Mouse (Mus musculus): ENCODE measurements around the gene Sertad1. TPM values are rescaled to one million over a fixed set of nuclear protein-coding genes. Genes with fewer than 3 reads are reported as not detected.
"Not testable (repeated sequence)": the region's sequence is repeated elsewhere in the genome, so short reads cannot be mapped to it uniquely, and the experiment has no call there.

Gene Sertad1
- total RNA-seq, 1 experiment from 2014 or later, result 14.4 TPM

DNA sequence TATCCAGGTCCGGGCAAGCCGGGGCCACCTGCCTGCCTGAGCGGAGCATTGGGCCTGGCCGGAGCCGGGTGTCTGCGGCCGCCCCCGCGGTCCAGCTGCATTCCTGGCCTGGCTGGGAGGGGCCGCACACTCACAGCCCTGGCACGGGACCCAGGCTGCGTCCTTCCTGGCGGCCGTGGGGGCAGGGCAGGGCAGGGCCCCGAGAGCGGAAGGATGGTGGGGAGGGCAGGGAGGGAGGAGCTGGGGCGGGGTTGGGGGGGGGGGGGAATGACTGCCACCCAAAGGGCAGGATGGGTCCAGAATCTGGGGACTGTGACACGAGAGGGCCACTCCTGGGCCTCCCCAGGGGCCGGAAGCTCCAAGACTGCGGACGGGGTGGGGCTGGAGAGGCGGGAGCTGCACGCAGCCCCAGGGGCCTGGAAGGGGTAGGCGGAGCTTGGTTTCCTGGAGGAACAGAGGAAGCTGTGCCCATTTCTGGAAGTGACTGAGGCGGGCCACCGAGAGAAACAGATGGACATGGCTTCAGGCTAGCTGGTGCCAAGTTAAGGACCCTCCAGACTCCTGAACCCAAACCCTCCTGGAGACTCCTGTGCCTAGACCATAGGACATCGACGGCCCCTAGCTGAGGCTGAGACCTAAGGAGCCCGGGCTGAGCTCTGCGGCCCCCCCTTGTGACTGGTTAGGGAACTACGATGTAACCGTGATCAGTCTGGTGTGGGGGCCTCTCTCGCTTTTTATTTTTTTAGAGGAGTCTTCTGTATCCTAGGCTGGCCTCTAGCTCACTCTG, 4.0 kb downstream of the Sertad1 start:
- peak; percentile 70 for ATAC-seq (replicated peaks; ENCODE audit: insufficient number of reproducible peaks, low FRiP score, low TSS enrichment, poor library complexity, severe bottlenecking)

DNA sequence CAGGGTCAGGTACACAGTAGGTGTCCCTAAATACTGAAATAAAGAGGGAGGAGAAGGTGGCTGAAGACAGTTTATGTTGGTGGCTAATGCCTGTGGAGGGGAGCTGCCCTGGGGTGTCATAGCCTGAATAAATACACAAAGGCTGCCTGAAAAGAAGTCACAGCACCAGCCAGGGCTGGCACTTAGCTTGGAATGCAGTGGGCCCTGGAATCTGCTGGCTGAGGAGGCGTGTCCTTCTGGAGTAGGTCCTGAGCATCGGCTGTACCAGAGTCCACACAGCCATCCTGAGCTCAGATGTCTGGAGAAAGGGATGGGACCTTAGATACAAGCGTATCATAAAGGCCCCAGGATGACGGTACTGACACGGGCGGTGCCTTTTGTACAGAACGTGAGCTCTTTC, 5.1 kb downstream of the Sertad1 start:
- ATAC-seq (replicated peaks; ENCODE audit: insufficient number of reproducible peaks, low FRiP score, low TSS enrichment, poor library complexity, severe bottlenecking), result no peak

DNA sequence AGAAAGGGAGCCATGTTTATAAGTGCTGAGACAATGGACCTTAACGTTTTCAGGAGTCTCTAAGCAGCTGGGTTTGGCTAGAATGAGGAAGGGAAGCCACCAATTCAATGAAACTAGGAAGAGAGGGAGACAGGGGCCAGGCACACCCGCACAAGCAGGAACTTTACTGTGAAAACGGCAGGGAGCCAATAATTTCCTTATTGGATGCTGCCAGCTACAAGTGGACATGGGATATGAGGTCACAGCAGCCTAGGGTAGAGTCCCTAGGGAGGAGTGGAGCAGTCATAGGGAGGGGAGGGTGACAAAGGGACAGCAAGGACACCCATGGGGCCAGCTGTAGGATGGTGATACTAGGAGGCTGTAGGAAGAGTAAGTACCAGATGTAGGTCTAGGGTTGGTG, 6.3 kb downstream of the Sertad1 start:
- ATAC-seq (replicated peaks; ENCODE audit: insufficient number of reproducible peaks, low FRiP score, low TSS enrichment, poor library complexity, severe bottlenecking), result no peak

DNA sequence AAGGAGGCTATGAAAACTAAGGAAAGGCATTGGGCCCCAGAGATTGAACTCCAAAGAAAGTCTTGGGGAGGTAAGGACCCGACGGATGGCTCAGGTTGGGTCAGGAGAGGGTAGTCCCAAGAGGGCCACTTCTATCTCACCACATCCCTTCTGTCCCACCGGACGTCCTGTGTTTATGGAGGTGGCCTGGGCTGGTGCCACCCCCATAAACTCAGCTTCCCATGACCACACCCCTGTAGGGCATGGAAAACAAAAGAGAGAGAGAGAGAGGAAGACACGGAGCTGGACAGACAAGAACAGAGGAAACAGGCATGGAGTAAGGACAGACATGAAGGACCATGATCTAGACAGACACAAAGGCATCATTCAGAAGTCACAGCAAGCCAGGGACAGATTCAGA, 6.7 kb downstream of the Sertad1 start:
- no peak for ATAC-seq (replicated peaks; ENCODE audit: insufficient number of reproducible peaks, low FRiP score, low TSS enrichment, poor library complexity, severe bottlenecking)

DNA sequence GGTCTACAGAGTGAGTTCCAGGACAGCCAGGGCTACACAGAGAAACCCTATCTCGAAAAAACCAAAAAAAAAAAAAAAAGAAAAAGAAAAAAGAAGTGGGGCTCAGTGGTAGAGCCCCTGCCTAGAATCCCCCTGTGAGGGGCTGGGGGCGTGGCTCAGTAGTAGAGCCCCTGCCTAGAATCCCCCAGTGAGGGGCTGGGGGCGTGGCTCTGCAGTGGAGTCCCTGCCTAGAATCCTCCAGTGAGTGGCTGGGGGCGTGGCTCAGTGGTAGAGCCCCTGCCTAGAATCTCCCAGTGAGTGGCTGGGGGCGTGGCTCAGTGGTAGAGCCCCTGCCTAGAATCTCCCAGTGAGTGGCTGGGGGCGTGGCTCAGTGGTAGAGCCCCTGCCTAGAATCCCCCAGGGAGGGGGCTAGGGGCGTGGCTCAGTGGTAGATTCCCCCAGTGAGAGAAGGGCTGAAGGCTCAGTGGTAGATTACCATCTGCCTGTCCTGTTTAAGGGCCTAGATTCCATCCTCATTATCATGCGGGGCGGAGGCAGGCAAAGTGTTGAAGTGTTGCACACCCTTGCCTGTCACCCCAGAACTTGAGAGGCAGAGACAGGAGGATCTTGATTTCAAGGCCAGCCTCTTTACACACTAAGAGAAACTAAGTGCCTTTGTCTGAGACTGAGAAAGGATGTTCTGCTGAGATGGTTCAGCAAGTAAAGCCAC, 8.1 kb downstream of the Sertad1 start:
- not testable (repeated sequence) for ATAC-seq (replicated peaks; ENCODE audit: insufficient number of reproducible peaks, low FRiP score, low TSS enrichment, poor library complexity, severe bottlenecking)

DNA sequence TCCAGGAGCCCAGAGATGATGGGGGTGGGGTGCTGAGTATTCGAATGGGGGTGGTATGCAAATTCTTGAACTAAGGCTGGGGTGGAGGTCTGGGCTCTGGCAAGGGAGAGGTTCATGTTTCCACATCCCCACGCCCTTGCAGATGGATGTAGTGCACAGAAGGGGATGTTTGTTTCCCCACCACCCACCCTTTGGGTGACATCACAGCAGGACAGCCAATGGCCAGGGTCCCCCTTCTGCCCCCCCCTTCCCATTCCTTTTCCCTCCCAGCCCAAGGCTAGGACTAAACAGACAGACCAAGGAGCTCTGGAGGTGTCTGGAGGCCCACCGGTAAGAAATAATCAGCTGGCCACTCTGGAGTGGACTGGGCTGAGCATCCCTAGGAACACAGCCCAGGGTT, 12.3 kb downstream of the Sertad1 start, which contains the start of gene Prx:
Gene Prx, plus strand, starts transcription at position 289 of the 400 bp plus-strand sequence.
- no peak for ATAC-seq (replicated peaks; ENCODE audit: insufficient number of reproducible peaks, low FRiP score, low TSS enrichment, poor library complexity, severe bottlenecking)

DNA sequence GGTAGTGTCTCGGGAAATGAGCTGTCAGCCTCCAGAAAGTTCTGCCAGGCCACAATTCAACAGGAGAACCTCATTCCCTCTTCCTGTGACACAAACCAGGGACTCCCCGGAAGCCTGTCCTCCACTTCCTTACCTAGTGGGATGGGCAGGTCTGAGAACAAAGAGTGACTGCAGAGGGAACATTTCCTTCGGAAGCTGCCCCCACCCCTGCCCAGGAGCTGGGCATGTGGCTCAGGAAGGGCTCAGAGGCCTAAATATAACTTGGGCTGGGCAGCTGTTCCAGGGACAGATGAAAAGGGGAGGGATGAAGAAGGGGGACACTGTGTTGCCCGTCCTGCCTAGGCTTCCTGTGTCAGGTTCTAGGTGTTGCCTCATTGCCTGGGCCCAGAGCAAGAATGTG, 14.9 kb downstream of the Sertad1 start:
- ATAC-seq (replicated peaks; ENCODE audit: insufficient number of reproducible peaks, low FRiP score, low TSS enrichment, poor library complexity, severe bottlenecking), result no peak

DNA sequence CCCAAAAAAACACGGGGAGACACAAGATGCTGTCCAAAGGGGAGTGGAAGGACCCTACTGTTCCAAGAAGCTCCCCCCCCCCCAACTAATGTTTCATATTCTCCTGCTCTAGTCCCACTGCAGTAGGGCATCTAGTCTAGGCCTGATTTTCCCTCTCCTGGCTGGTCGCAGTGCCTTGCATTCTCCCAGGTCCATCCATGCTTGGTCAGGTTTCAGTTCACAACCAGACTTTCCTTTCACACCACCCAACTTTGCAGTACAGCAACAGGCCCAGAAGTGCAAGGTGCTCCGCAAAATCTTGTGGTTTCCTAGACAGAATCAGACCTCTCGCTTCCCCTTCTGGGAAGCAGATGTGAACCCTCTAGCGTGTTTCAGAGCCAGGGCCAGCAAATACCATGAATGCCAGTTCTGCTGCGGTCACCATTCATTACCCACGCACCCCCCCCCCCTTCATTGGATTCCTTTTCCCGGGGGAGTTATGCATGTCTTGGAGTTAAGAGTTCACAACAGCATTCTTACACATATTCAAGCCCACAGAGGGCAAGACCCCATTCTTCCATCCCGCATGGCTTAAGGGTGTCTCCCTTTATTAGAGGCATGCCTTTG, 20.2 kb downstream of the Sertad1 start:
- ATAC-seq (replicated peaks; ENCODE audit: insufficient number of reproducible peaks, low FRiP score, low TSS enrichment, poor library complexity, severe bottlenecking), result peak; percentile 40; the same call in 1 of the 2 replicates

DNA sequence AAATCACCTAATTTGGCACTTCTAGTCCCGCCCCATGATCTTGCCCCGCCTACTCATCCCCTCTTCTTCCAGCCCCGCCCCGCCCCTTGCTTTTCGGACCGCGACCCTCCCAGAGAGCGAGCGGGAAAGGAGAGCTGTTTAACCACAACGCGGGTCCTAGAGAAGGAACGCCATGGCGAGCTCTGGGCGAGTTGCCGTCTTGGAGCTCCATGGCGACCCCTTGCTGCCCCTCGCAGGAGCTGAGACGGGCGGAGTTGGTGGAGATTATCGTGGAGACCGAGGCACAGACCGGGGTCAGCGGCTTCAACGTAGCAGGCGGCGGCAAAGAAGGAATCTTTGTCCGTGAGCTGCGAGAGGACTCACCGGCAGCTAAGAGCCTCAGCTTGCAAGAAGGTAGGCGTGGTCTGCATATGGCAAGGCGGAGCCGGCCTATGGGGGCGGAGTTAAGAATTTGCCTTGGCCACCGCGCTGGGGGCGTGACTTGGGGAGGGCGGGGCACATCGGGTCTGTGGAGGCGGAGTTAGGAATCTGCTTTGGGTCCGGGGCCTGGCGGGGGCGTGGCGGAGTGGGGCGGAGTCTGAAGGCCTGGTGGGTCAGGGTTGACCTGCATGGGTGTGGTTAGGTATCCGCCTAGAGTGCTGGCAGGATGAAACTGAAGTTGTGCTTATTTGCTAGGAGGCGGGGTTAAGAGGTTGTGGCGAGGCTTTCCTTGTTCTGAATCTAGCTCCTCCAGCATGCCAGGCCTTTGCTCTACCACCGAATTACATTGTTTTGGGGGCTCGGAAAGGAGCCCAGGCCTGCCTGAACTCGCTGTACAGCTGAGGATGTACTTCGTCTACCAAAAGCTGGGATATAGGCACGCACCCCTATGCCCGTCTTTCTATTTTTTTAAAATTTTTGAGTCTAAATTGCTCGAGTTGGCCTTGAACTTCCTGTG, 21.3 kb downstream of the Sertad1 start:
- peak; percentile 91 for ATAC-seq (replicated peaks; ENCODE audit: insufficient number of reproducible peaks, low FRiP score, low TSS enrichment, poor library complexity, severe bottlenecking)

DNA sequence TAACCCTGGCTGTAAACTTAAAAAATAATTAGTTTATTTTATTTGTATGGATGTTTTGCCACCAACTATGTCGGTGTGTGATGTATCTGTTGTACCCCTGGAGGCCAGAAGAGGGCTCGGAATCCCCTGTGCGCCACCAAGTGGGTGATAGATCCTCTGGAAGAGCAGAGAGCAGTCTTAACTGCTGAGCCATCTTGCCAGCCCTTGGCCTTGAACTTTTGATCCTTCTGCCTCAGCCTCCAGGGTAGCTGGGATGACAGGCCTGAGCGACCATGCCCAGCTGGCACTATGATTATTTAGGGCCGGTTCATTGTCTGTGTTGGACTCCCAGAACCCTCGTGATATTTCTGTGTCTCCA, 21.9 kb downstream of the Sertad1 start:
- peak; percentile 60 for ATAC-seq (replicated peaks; ENCODE audit: insufficient number of reproducible peaks, low FRiP score, low TSS enrichment, poor library complexity, severe bottlenecking)

DNA sequence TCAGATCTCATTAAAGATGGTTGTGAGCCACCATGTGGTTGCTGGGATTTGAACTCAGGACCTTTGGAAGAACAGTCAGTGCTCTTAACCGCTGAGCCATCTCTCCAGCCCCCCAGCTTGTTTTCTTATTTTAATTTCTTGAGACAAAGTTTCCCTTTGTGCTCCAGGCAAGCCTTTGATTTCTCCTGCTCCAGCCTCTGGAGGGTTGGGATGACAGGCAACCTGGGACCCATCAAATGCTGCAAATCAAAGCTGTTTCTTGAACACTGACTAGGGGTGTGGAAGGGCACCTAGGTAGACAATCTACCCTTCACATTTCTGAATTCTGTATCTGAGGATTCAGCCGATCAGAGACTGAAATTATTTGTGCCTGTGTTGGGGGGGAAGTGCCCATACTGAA, 24.1 kb downstream of the Sertad1 start:
- no peak for ATAC-seq (replicated peaks; ENCODE audit: insufficient number of reproducible peaks, low FRiP score, low TSS enrichment, poor library complexity, severe bottlenecking)

DNA sequence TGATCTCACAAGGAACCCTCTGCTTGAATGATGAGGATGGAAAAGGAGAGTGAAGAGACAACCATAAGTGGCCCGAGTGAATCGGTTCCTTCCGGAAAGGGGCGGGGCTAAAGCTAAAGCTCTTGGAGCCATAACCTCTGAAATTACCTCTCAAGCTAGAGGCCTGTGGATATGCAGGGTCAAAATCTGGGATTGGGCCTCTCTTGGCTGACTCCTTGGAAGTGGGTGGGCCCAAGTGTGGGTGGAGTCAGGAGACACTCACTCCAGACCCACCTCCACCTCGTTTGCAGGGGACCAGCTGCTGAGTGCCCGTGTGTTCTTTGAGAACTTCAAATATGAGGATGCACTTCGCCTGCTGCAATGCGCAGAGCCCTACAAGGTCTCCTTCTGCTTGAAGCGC, 28.3 kb downstream of the Sertad1 start:
- no peak for ATAC-seq (replicated peaks; ENCODE audit: insufficient number of reproducible peaks, low FRiP score, low TSS enrichment, poor library complexity, severe bottlenecking)

DNA sequence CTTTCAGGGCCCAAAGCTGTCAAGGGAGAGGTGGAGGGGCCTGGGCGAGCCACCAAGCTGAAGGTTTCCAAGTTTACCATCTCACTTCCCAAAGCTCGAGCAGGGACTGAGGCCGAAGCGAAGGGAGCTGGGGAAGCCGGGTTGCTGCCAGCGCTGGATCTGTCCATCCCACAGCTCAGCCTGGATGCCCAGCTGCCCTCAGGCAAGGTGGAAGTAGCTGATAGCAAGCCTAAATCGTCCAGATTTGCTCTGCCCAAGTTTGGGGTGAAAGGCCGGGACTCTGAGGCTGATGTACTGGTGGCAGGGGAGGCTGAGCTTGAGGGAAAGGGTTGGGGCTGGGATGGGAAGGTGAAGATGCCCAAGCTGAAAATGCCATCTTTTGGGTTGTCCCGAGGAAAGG, 31.6 kb downstream of the Sertad1 start:
- ATAC-seq (replicated peaks; ENCODE audit: insufficient number of reproducible peaks, low FRiP score, low TSS enrichment, poor library complexity, severe bottlenecking), result no peak

DNA sequence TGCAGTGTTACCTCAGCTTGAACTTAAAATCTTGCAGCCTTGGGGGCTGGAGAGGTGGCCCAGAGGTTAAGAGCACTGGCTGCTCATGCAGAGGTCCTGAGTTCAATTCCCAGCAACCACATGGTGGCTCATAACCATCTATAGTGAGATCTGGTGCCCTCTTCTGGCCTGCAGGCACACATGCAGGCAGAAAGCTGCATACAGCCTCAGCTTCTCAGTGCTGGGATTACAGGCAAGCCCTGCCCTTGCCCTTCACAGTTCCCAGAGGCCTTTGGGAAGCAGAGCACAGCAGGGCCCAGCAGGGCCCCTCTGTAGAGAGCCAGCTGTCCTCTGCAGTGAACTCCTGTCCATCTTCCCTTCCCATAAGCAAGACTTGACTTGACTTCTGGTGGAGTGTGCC, 33.4 kb downstream of the Sertad1 start:
- no peak for ATAC-seq (replicated peaks; ENCODE audit: insufficient number of reproducible peaks, low FRiP score, low TSS enrichment, poor library complexity, severe bottlenecking)

DNA sequence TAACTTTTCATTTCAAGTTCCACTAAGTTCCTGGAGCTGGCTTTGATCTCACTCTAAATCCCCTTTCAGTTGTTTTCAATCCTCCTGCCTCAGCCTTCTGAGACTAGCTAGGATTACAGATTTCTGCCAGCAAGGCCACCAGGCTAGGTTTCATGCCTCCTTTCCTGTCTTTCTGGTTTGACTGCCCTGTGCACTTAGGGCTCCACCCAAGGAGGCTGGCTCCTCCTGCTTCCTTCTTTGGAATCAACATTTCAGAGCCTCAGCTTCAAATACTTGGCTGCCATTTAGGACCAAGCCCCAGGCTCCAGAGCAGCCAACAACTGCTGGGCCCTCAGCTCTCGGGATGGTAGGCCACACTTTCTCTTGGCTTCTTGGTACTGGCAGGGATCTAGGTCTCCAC, 33.9 kb downstream of the Sertad1 start:
- no peak for ATAC-seq (replicated peaks; ENCODE audit: insufficient number of reproducible peaks, low FRiP score, low TSS enrichment, poor library complexity, severe bottlenecking)

DNA sequence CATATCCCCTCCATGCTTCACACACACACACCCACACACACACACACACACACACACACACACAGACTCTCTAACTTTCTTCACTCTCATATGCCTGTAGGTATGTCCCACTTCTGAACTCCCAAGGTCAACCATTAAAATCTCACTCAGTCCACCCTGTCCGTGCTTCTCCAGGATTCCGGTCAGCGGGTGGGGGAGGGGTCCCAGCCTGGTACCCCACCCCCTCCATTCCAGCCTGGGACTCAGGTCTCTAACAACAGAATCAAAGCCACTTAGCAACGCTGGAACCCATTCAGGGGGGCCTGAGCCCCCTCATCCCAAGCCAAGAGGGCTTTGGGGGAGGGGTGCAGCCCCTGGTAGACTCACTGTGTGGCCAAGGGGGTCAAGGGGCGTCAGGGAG, 36.3 kb downstream of the Sertad1 start, which contains the start of gene Hipk4:
Gene Hipk4, plus strand, starts transcription at position 301 of the 400 bp plus-strand sequence.
- no peak for ATAC-seq (replicated peaks; ENCODE audit: insufficient number of reproducible peaks, low FRiP score, low TSS enrichment, poor library complexity, severe bottlenecking)

DNA sequence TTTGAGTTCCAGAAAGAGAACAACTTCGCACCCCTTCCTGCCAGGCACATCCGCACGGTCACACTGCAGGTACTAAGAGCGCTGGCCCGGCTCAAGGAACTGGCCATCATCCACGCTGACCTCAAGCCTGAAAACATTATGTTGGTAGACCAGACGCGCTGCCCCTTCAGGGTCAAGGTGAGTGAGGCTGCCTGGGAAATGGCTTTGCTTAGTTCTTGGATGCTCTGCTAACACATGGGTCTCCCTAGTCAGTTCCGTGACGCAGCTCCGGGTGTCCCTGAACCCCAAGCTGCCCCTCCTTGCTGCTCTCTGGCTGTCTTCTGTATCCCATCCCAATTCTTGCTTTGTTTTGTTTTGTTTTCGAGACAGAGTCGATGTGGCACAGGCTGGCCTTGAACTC, 37.1 kb downstream of the Sertad1 start:
- no peak for ATAC-seq (replicated peaks; ENCODE audit: insufficient number of reproducible peaks, low FRiP score, low TSS enrichment, poor library complexity, severe bottlenecking)

DNA sequence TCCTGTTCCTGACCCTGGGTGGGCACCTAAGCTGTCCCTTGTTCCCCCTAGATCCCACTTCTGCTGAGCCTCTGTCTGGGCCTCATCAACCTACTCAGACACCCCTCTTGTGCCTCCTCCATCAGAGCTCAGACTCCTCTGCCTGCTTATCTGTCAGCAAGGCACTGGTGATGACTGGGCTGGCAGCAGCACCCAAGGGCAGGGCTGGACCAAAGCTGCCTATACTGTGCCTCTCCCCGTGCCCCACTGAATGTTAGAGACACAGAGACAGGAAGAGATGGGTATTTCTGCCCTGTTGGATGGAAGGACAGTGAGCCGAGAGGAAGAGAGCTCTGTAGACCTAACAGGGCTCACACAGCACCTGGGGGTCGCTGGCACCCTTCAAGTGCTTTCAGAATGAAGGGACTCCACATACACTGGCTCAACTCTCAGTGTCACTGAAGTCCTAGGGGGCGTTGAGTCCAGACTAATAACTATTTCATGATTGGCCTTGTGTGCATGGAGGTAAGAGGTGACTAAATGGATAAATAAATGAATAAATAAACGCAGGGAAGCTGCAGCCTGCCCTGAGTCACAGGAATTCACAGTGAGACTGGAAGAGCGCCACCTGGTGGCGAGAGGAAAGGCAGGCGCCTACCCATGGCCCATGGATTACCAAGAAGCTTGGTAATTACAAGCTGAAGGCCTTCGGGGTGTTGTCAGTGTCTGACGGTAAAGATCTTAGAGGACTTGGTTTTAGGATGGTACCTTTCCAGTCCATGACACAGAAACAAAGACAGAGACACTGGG, 39.5 kb downstream of the Sertad1 start:
- ATAC-seq (replicated peaks; ENCODE audit: insufficient number of reproducible peaks, low FRiP score, low TSS enrichment, poor library complexity, severe bottlenecking), result peak; percentile 74
